Mouse (Mus musculus) urinary bladder, postnatal 4 days (tissue): ENCODE measurements around the gene Zfp592.

Source experiments
- DNase-seq, 2 experiments: peaks; one replicate each; pipeline ENCODE4 v3.0.0; 2021 to 2022; ENCODE audit warnings: low spot score in 2 of 2

Gene Zfp592

GRCm38 (mm10) chr7:81057901-81058711 is 64.6 kb downstream of the Zfp592 start:
- DNase-seq: no peak

- DNase-seq: no peak
Observed at GRCm38 (mm10) chr7:81058712-81059154, 65.3 kb downstream of the Zfp592 start.

- DNase-seq: no peak
Observed at GRCm38 (mm10) chr7:81059388-81059787, 65.9 kb downstream of the Zfp592 start.

- DNase-seq: no peak
Observed at GRCm38 (mm10) chr7:81060908-81061307, 67.4 kb downstream of the Zfp592 start.

GRCm38 (mm10) chr7:81061936-81062335 is 68.5 kb downstream of the Zfp592 start:
- no peak for DNase-seq

- DNase-seq: no peak
Observed at GRCm38 (mm10) chr7:81063332-81063731, 69.9 kb downstream of the Zfp592 start.

- no peak for DNase-seq
Observed at GRCm38 (mm10) chr7:81066714-81067113, 73.2 kb downstream of the Zfp592 start.

- peak in 1 of 2 experiments; percentile 74 for DNase-seq
Observed at GRCm38 (mm10) chr7:81072463-81072862, 79.0 kb downstream of the Zfp592 start.

- no peak for DNase-seq
Observed at GRCm38 (mm10) chr7:81073273-81073672, 79.8 kb downstream of the Zfp592 start.

- DNase-seq: no peak
Observed at GRCm38 (mm10) chr7:81074546-81074945, 81.1 kb downstream of the Zfp592 start.

- no peak for DNase-seq
Observed at GRCm38 (mm10) chr7:81075299-81075698, 81.8 kb downstream of the Zfp592 start.

- DNase-seq: no peak
Observed at GRCm38 (mm10) chr7:81075732-81076131, 82.3 kb downstream of the Zfp592 start.

- no peak for DNase-seq
Observed at GRCm38 (mm10) chr7:81077009-81077408, 83.5 kb downstream of the Zfp592 start.

- DNase-seq: no peak
Observed at GRCm38 (mm10) chr7:81078740-81079139, 85.3 kb downstream of the Zfp592 start.

GRCm38 (mm10) chr7:81093420-81093965 is 100.0 kb downstream of the Zfp592 start:
- no peak for DNase-seq

- DNase-seq: no peak
Observed at GRCm38 (mm10) chr7:81094104-81094757, 100.8 kb downstream of the Zfp592 start.
